Mouse (Mus musculus) fat pad, adult 2 months (tissue): ENCODE results near the gene Nr1h2.
A peak's percentile ranks its signal among the peaks of the same experiment; 100 is the strongest.

ENCODE experiments used
- DNase-seq: peaks from one replicate; pipeline ENCODE4 v3.0.0-alpha.2; 2011; ENCODE audit warnings: low read depth, low spot score; ENCODE audit errors: extremely low read depth

Gene Nr1h2

GRCm38 (mm10) chr7:44553826-44554225 lies at the start of gene Nr1h2:
Gene Nr1h2, minus strand, starts transcription at chr7:44553951.
- peak; percentile 45 for DNase-seq

GRCm38 (mm10) chr7:44603186-44603855 lies 49.6 kb upstream of the Nr1h2 start:
- no peak for DNase-seq

- DNase-seq = no peak
Observed at GRCm38 (mm10) chr7:44602443-44602842, 48.7 kb upstream of the Nr1h2 start.

GRCm38 (mm10) chr7:44601646-44602045 lies 47.9 kb upstream of the Nr1h2 start:
- no peak for DNase-seq

GRCm38 (mm10) chr7:44600691-44601262 lies 47.0 kb upstream of the Nr1h2 start:
- no peak for DNase-seq

GRCm38 (mm10) chr7:44598336-44598735 lies 44.6 kb upstream of the Nr1h2 start:
- no peak for DNase-seq

GRCm38 (mm10) chr7:44597666-44598065 lies 43.9 kb upstream of the Nr1h2 start:
- DNase-seq = no peak

- no peak for DNase-seq
Observed at GRCm38 (mm10) chr7:44596996-44597538, 43.3 kb upstream of the Nr1h2 start.

- no peak for DNase-seq
Observed at GRCm38 (mm10) chr7:44596051-44596450, 42.3 kb upstream of the Nr1h2 start.

GRCm38 (mm10) chr7:44595131-44595561 lies 41.4 kb upstream of the Nr1h2 start:
- no peak for DNase-seq

GRCm38 (mm10) chr7:44594291-44594690 lies 40.5 kb upstream of the Nr1h2 start:
- no peak for DNase-seq

- DNase-seq = no peak
Observed at GRCm38 (mm10) chr7:44593775-44594174, 40.0 kb upstream of the Nr1h2 start.

GRCm38 (mm10) chr7:44593051-44593450 lies 39.3 kb upstream of the Nr1h2 start:
- DNase-seq = no peak

GRCm38 (mm10) chr7:44591348-44592116 lies 37.8 kb upstream of the Nr1h2 start:
- DNase-seq = no peak

- DNase-seq = peak; percentile 36
Observed at GRCm38 (mm10) chr7:44590402-44591347, 36.9 kb upstream of the Nr1h2 start, which contains the start of gene Kcnc3. Gene Kcnc3, plus strand, starts transcription at chr7:44590664.

GRCm38 (mm10) chr7:44589946-44590345 lies 36.2 kb upstream of the Nr1h2 start:
- DNase-seq = no peak

- peak; percentile 3 for DNase-seq
Observed at GRCm38 (mm10) chr7:44589149-44589548, 35.4 kb upstream of the Nr1h2 start.

GRCm38 (mm10) chr7:44588338-44588737 lies 34.6 kb upstream of the Nr1h2 start:
- DNase-seq = no peak

GRCm38 (mm10) chr7:44587676-44588075 lies 33.9 kb upstream of the Nr1h2 start:
- DNase-seq = no peak

GRCm38 (mm10) chr7:44586930-44587329 lies 33.2 kb upstream of the Nr1h2 start:
- no peak for DNase-seq

- DNase-seq = no peak
Observed at GRCm38 (mm10) chr7:44586518-44586917, 32.8 kb upstream of the Nr1h2 start.
